Mouse (Mus musculus): ENCODE results near the gene Actn1. TPM values are rescaled to one million over a fixed set of nuclear protein-coding genes. Genes with fewer than 3 reads are reported as not detected.

Gene Actn1
- total RNA-seq, 2 experiments from 2014 or later, result 131 to 146 TPM

GRCm38 (mm10) chr12:80203284-80203683 lies 56.9 kb downstream of the Actn1 start:
- no peak for DNase-seq (ENCODE audit: low spot score in 2 of 2)
- intact Hi-C loops (cut with DNase I), result no loop called here

GRCm38 (mm10) chr12:80199738-80200137 lies 60.4 kb downstream of the Actn1 start:
- intact Hi-C loops (cut with DNase I), result loop anchor here (2.0 kb wide), 1 partner anchor 189 kb away; no protein-coding TSS in a partner anchor
- DNase-seq (ENCODE audit: low spot score in 2 of 2), result no peak

- peak; percentile 68 to 75 for DNase-seq (ENCODE audit: low spot score in 2 of 2)
- intact Hi-C loops (cut with DNase I), result loop anchor here (1.0 to 2.0 kb wide), 2 partner anchors 61 to 190 kb away; no protein-coding TSS in a partner anchor
Observed at GRCm38 (mm10) chr12:80198487-80198886, 61.7 kb downstream of the Actn1 start.

GRCm38 (mm10) chr12:80197343-80197742 lies 62.8 kb downstream of the Actn1 start:
- peak in 1 of 2 experiments; percentile 33 for DNase-seq (ENCODE audit: low spot score in 2 of 2)
- intact Hi-C loops (cut with DNase I), result no loop called here

- intact Hi-C loops (cut with DNase I), result no loop called here
- DNase-seq (ENCODE audit: low spot score in 2 of 2), result no peak
Observed at GRCm38 (mm10) chr12:80191806-80192205, 68.4 kb downstream of the Actn1 start.

- DNase-seq (ENCODE audit: low spot score in 2 of 2), result no peak
- intact Hi-C loops (cut with DNase I), result no loop called here
Observed at GRCm38 (mm10) chr12:80191371-80191770, 68.8 kb downstream of the Actn1 start.

- no peak for DNase-seq (ENCODE audit: low spot score in 2 of 2)
- intact Hi-C loops (cut with DNase I), result no loop called here
Observed at GRCm38 (mm10) chr12:80190915-80191314, 69.3 kb downstream of the Actn1 start.

GRCm38 (mm10) chr12:80184041-80184440 lies 76.1 kb downstream of the Actn1 start:
- no peak for DNase-seq (ENCODE audit: low spot score in 2 of 2)
- intact Hi-C loops (cut with DNase I), result no loop called here

GRCm38 (mm10) chr12:80181831-80182230 lies 78.3 kb downstream of the Actn1 start:
- intact Hi-C loops (cut with DNase I), result no loop called here
- no peak for DNase-seq (ENCODE audit: low spot score in 2 of 2)

GRCm38 (mm10) chr12:80178035-80178434 lies 82.1 kb downstream of the Actn1 start:
- intact Hi-C loops (cut with DNase I), result no loop called here
- peak in 1 of 2 experiments; percentile 34 for DNase-seq (ENCODE audit: low spot score in 2 of 2)

GRCm38 (mm10) chr12:80168736-80169135 lies 91.4 kb downstream of the Actn1 start:
- intact Hi-C loops (cut with DNase I), result loop anchor here (10.0 kb wide), 1 partner anchor 476 kb away; the partner anchor contains the start of genes Erh and Slc39a9
- DNase-seq (ENCODE audit: low spot score in 2 of 2), result peak in 1 of 2 experiments; percentile 33

GRCm38 (mm10) chr12:80168178-80168686 lies 91.9 kb downstream of the Actn1 start:
- DNase-seq (ENCODE audit: low spot score in 2 of 2), result peak; percentile 80 to 86
- intact Hi-C loops (cut with DNase I), result loop anchor here (10.0 kb wide), 1 partner anchor 477 kb away; the partner anchor contains the start of genes Erh and Slc39a9

- DNase-seq (ENCODE audit: low spot score in 2 of 2), result no peak
- intact Hi-C loops (cut with DNase I), result loop anchor here (10.0 kb wide), 1 partner anchor 477 kb away; the partner anchor contains the start of genes Erh and Slc39a9
Observed at GRCm38 (mm10) chr12:80167321-80167720, 92.8 kb downstream of the Actn1 start.

- peak; percentile 16 to 42 for DNase-seq (ENCODE audit: low spot score in 2 of 2)
- intact Hi-C loops (cut with DNase I), result loop anchor here (10.0 kb wide), 1 partner anchor 478 kb away; the partner anchor contains the start of genes Erh and Slc39a9
Observed at GRCm38 (mm10) chr12:80166651-80167050, 93.5 kb downstream of the Actn1 start.

GRCm38 (mm10) chr12:80164526-80164925 lies 95.6 kb downstream of the Actn1 start:
- intact Hi-C loops (cut with DNase I), result loop anchor here (10.0 kb wide), 1 partner anchor 480 kb away; the partner anchor contains the start of genes Erh and Slc39a9
- no peak for DNase-seq (ENCODE audit: low spot score in 2 of 2)

- intact Hi-C loops (cut with DNase I), result loop anchor here (10.0 kb wide), 1 partner anchor 482 kb away; the partner anchor contains the start of genes Erh and Slc39a9
- DNase-seq (ENCODE audit: low spot score in 2 of 2), result no peak
Observed at GRCm38 (mm10) chr12:80162448-80162847, 97.7 kb downstream of the Actn1 start.

- intact Hi-C loops (cut with DNase I), result loop anchor here (2.0 to 5.0 kb wide), 3 partner anchors 230 to 567 kb away; partner anchors contain the start of gene Exd2
- peak; percentile 45 to 58 for DNase-seq (ENCODE audit: low spot score in 2 of 2)
Observed at GRCm38 (mm10) chr12:80157675-80158074, 102.5 kb downstream of the Actn1 start.

- DNase-seq (ENCODE audit: low spot score in 2 of 2), result peak; percentile 47 to 61
- intact Hi-C loops (cut with DNase I), result no loop called here
Observed at GRCm38 (mm10) chr12:80153687-80154326, 106.4 kb downstream of the Actn1 start.

GRCm38 (mm10) chr12:80153078-80153477 lies 107.1 kb downstream of the Actn1 start:
- no peak for DNase-seq (ENCODE audit: low spot score in 2 of 2)
- intact Hi-C loops (cut with DNase I), result no loop called here

GRCm38 (mm10) chr12:80151821-80152220 lies 108.3 kb downstream of the Actn1 start:
- DNase-seq (ENCODE audit: low spot score in 2 of 2), result no peak
- intact Hi-C loops (cut with DNase I), result no loop called here

- intact Hi-C loops (cut with DNase I), result no loop called here
- DNase-seq (ENCODE audit: low spot score in 2 of 2), result no peak
Observed at GRCm38 (mm10) chr12:80150624-80151023, 109.5 kb downstream of the Actn1 start.

All from left cerebral cortex, postnatal 25 days (tissue).